Mouse (Mus musculus): Measurements from ENCODE around the gene Wnk1. TPM values are rescaled to one million over a fixed set of nuclear protein-coding genes. Genes with fewer than 3 reads are reported as not detected.

Wnk1 gene
- total and polyA plus RNA-seq, 3 experiments, result 31.6 to 735 (median 104) TPM

DNA sequence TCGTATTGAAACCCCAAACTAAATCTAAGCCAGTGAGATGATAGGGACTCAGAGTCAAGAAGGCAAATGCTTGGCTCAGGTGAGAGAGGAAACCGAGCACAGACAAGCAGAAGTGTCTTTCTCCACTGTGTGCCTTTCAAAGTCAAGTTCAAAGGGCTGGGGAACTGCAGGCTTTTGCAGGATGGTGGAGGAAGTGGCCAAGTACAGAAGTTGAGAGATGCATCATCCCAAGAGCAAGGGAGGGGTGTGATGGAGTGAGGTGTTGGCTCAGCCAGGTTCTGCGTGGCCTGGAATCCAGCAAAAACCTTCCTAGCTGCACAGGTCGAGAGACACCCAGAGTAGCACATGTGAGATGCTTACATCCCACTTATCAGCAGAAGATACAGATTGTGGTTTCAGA, 43.0 kb upstream of the Wnk1 start:
- Histone ChIP-seq H3K27me3 (ENCODE audit: control insufficient read depth in 1 of 2, insufficient read depth in 2 of 2, low read length in 2 of 2) (no peaks in the 10 kb centered on the region), H3K9ac (ENCODE audit: control insufficient read depth, low read depth, low read length, poor library complexity, severe bottlenecking) (no peak overlapping the region), H3K27ac (ENCODE audit: control insufficient read depth, low read depth, low read length) (no peak overlapping the region), H3K9me3 (replicated peaks; ENCODE audit: insufficient read depth, low read length) (no peaks in the 10 kb centered on the region), H3K79me2 (ENCODE audit: control insufficient read depth, insufficient read depth, low read length, poor library complexity) (no peaks in the 10 kb centered on the region), H3K36me3 (ENCODE audit: control insufficient read depth in 1 of 2, insufficient read depth in 2 of 2, low read length in 2 of 2) (peaks cover 0 to 8% of the 10 kb centered on the region in 2 experiments; a peak in 2 of 4 replicates), H3K4me3 (ENCODE audit: control insufficient read depth in 1 of 2, insufficient read depth in 1 of 2, low read depth in 2 of 2, low read length in 2 of 2) (no peak overlapping the region), H3K4me1 (ENCODE audit: control insufficient read depth in 1 of 2, insufficient read depth in 2 of 2, low read length in 2 of 2) (peaks cover 0 to 11% of the 10 kb centered on the region in 2 experiments; a peak in 2 of 4 replicates)
- no peak for TF ChIP-seq ETS1 (IDR thresholded peaks at IDR 0.05; ENCODE audit: low read depth, low read length)
- TF ChIP-seq SMC3 (IDR thresholded peaks at IDR 0.05; ENCODE audit: low read depth, low read length), result no peak
- TF ChIP-seq NRF1 (IDR thresholded peaks at IDR 0.05; ENCODE audit: insufficient read depth, low read depth, low read length, poor library complexity, severe bottlenecking), result no peak
- no peak for TF ChIP-seq UBTF (IDR thresholded peaks at IDR 0.05; ENCODE audit: borderline replicate concordance, insufficient read depth, low read depth, low read length)
- no peak for TF ChIP-seq USF1 (IDR thresholded peaks at IDR 0.05; ENCODE audit: low read depth, low read length)
- TF ChIP-seq POLR2AphosphoS5 (IDR thresholded peaks at IDR 0.05; ENCODE audit: borderline replicate concordance, low read depth, low read length), result no peak
- TF ChIP-seq SIN3A (IDR thresholded peaks at IDR 0.05; ENCODE audit: low read length), result no peak
- TF ChIP-seq MYB (IDR thresholded peaks at IDR 0.05; ENCODE audit: low read depth, low read length), result no peak
- no peak for TF ChIP-seq MXI1 (IDR thresholded peaks at IDR 0.05; ENCODE audit: low read depth, low read length)
- no peak for TF ChIP-seq TBP (IDR thresholded peaks at IDR 0.05; ENCODE audit: low read depth, low read length)
- TF ChIP-seq ELF1 (IDR thresholded peaks at IDR 0.05; ENCODE audit: low read depth, low read length), result no peak
- no peak for TF ChIP-seq TAL1 (IDR thresholded peaks at IDR 0.05; ENCODE audit: low read length)
- no peak for TF ChIP-seq KAT2A (conservative IDR thresholded peaks at IDR 0.05; ENCODE audit: low read depth, low read length)
- DNase-seq (ENCODE audit: low read depth, low spot score), result no peak

- no peak overlapping the region for H3K27ac ChIP-seq (ENCODE audit: control insufficient read depth, low read depth, low read length)
- no peak for DNase-seq (ENCODE audit: low read depth, low spot score)
- no peaks in the 10 kb centered on the region for H3K27me3 ChIP-seq (ENCODE audit: control insufficient read depth in 1 of 2, insufficient read depth in 2 of 2, low read length in 2 of 2)
- TF ChIP-seq E2F4 (IDR thresholded peaks at IDR 0.05; ENCODE audit: borderline replicate concordance, low read depth, low read length), result no peak
- no peak for TF ChIP-seq ZMIZ1 (IDR thresholded peaks at IDR 0.05; ENCODE audit: low read depth, low read length)
- TF ChIP-seq POLR2A (IDR thresholded peaks at IDR 0.05; ENCODE audit: control insufficient read depth in 1 of 2, insufficient read depth in 1 of 2, low read depth in 1 of 2, low read length in 2 of 2, poor library complexity in 1 of 2), result no peak
- no peak for TF ChIP-seq UBTF (IDR thresholded peaks at IDR 0.05; ENCODE audit: borderline replicate concordance, insufficient read depth, low read depth, low read length)
- TF ChIP-seq ZKSCAN1 (IDR thresholded peaks at IDR 0.05; ENCODE audit: low read depth, low read length), result no peak
- no peak for TF ChIP-seq NELFE (IDR thresholded peaks at IDR 0.05; ENCODE audit: low read depth, low read length)
- TF ChIP-seq POLR2AphosphoS2 (IDR thresholded peaks at IDR 0.05; ENCODE audit: low read length), result no peak
- no peak for TF ChIP-seq SMC3 (IDR thresholded peaks at IDR 0.05; ENCODE audit: low read depth, low read length)
- TF ChIP-seq GATA1 (IDR thresholded peaks at IDR 0.05; ENCODE audit: low read depth, low read length), result no peak
- no peak for TF ChIP-seq ETS1 (IDR thresholded peaks at IDR 0.05; ENCODE audit: low read depth, low read length)
- no peak for TF ChIP-seq MEF2A (IDR thresholded peaks at IDR 0.05; ENCODE audit: extremely low read depth, insufficient replicate concordance, low read depth, low read length, poor library complexity, severe bottlenecking)
- TF ChIP-seq KAT2A (conservative IDR thresholded peaks at IDR 0.05; ENCODE audit: low read depth, low read length), result no peak
- no peak for TF ChIP-seq RAD21 (IDR thresholded peaks at IDR 0.05; ENCODE audit: low read depth, low read length)
- no peak for TF ChIP-seq TCF12 (IDR thresholded peaks at IDR 0.05; ENCODE audit: low read depth, low read length)
- no peaks in the 10 kb centered on the region for H3K9me3 ChIP-seq (replicated peaks; ENCODE audit: insufficient read depth, low read length)
- no peak overlapping the region for H3K9ac ChIP-seq (ENCODE audit: control insufficient read depth, low read depth, low read length, poor library complexity, severe bottlenecking)
- peaks cover 0 to 11% of the 10 kb centered on the region in 2 experiments; a peak in 2 of 4 replicates for H3K4me1 ChIP-seq (ENCODE audit: control insufficient read depth in 1 of 2, insufficient read depth in 2 of 2, low read length in 2 of 2)
- no peaks in the 10 kb centered on the region for H3K79me2 ChIP-seq (ENCODE audit: control insufficient read depth, insufficient read depth, low read length, poor library complexity)
- H3K4me3 ChIP-seq (ENCODE audit: control insufficient read depth in 1 of 2, insufficient read depth in 1 of 2, low read depth in 2 of 2, low read length in 2 of 2), result no peak overlapping the region
- peaks cover 0 to 8% of the 10 kb centered on the region in 2 experiments; a peak in 2 of 4 replicates for H3K36me3 ChIP-seq (ENCODE audit: control insufficient read depth in 1 of 2, insufficient read depth in 2 of 2, low read length in 2 of 2)
Observed at GRCm38 (mm10) chr6:120079547-120079946, 41.1 kb upstream of the Wnk1 start.
